Mouse (Mus musculus) forebrain, embryonic 11.5 days (tissue): ENCODE data around the gene Arhgap10. TPM values are rescaled to one million over a fixed set of nuclear protein-coding genes. Genes with fewer than 3 reads are reported as not detected.

Source experiments
- ATAC-seq: fragments of 200-750 bp; cut with Nextera tagmentation; replicated peaks from 2 replicates; pipeline ENCODE4 v1.8.0; 2017; ENCODE audit warnings: moderate TSS enrichment; ENCODE audit not compliant: low FRiP score
- DNase-seq: peaks from one replicate; pipeline ENCODE4 v3.0.0-alpha.2; 2017; ENCODE audit warnings: low spot score
- H3K27ac ChIP-seq: fragments of 300-500 bp; sonication (generic); 2 replicates; pipeline ENCODE4 v1.5.1; 2014; ENCODE audit warnings: low read depth, low read length
- H3K27me3 ChIP-seq: fragments of 300-500 bp; sonication (generic); 2 replicates; pipeline ENCODE4 v1.6.1; 2014; ENCODE audit warnings: mild to moderate bottlenecking, low read length, mixed read lengths; ENCODE audit not compliant: control insufficient read depth, insufficient read depth
- H3K36me3 ChIP-seq: fragments of 300-500 bp; sonication (generic); 2 replicates; pipeline ENCODE4 v1.6.1; 2014; ENCODE audit warnings: mild to moderate bottlenecking, low read length, moderate library complexity, mixed read lengths; ENCODE audit not compliant: control insufficient read depth, insufficient read depth
- H3K4me1 ChIP-seq: fragments of 300-500 bp; sonication (generic); replicated peaks from 2 replicates; pipeline ENCODE4 v1.6.1; 2014; ENCODE audit warnings: low read length, mixed read lengths; ENCODE audit not compliant: control insufficient read depth, insufficient read depth
- H3K4me2 ChIP-seq: fragments of 300-500 bp; sonication (generic); 2 replicates; pipeline ENCODE4 v1.6.1; 2014; ENCODE audit warnings: low read depth, mild to moderate bottlenecking, low read length, moderate library complexity, mixed read lengths; ENCODE audit not compliant: severe bottlenecking
- H3K4me3 ChIP-seq: fragments of 300-500 bp; sonication (generic); 2 replicates; pipeline ENCODE4 v1.5.1; 2014; ENCODE audit warnings: low read depth, low read length
- H3K9ac ChIP-seq: fragments of 300-500 bp; sonication (generic); 2 replicates; pipeline ENCODE4 v1.6.1; 2014; ENCODE audit warnings: low read length
- H3K9me3 ChIP-seq: fragments of 300-500 bp; sonication (generic); 2 replicates; pipeline ENCODE4 v1.6.1; 2016; ENCODE audit warnings: low read length, mixed read lengths; ENCODE audit not compliant: control insufficient read depth
- WGBS: fragments of 180-500 bp; shearing (Covaris S2); extraction: QIAGEN DNeasy Blood & Tissue Kit; methylation state at CpG from one replicate; pipeline ENCODE4 v1.1.7; 2014; 5-methylcytosine and 5-hydroxymethylcytosine counted together
- polyA plus RNA-seq: library from polyadenylated mRNA; unstranded; fragments of >200 nt; fragmentation: Nextera tagmentation; extraction: Ambion mirVana; gene quantifications from 2 replicates; pipeline ENCODE4 v1.2.1, GENCODE M21; 2014

Arhgap10 gene
- polyA plus RNA-seq, 1 experiment from 2014 or later: 15.4 TPM

GRCm38 (mm10) chr8:77406444-77406843, 111.3 kb downstream of the Arhgap10 start:
- no peak for DNase-seq
- no peaks in the 10 kb centered on the region for H3K9me3 ChIP-seq
- no peak overlapping the region for H3K4me2 ChIP-seq
- no peak for ATAC-seq
- no peak overlapping the region for H3K27ac ChIP-seq
- WGBS: 27% methylated on average over 5 of the region's 5 CpGs
- H3K4me3 ChIP-seq: no peak overlapping the region
- H3K4me1 ChIP-seq: no peaks in the 10 kb centered on the region
- no peak overlapping the region for H3K9ac ChIP-seq
- no peaks in the 10 kb centered on the region; the same call in 1 of the 2 replicates for H3K36me3 ChIP-seq
- no peaks in the 10 kb centered on the region for H3K27me3 ChIP-seq

GRCm38 (mm10) chr8:77404017-77404416, 113.7 kb downstream of the Arhgap10 start:
- DNase-seq: no peak
- Histone ChIP-seq H3K9me3 (no peaks in the 10 kb centered on the region), H3K36me3 (no peaks in the 10 kb centered on the region), H3K4me2 (no peak overlapping the region), H3K27me3 (no peaks in the 10 kb centered on the region), H3K27ac (no peak overlapping the region), H3K9ac (no peak overlapping the region), H3K4me1 (no peaks in the 10 kb centered on the region), H3K4me3 (no peak overlapping the region)
- 81% methylated on average over 6 of the region's 6 CpGs for WGBS
- ATAC-seq: no peak

- no peak overlapping the region for H3K27ac ChIP-seq
These were observed 115.8 kb downstream of the Arhgap10 start for GRCm38 (mm10) chr8:77401934-77402333.

GRCm38 (mm10) chr8:77401140-77401539, 116.6 kb downstream of the Arhgap10 start:
- Histone ChIP-seq H3K9ac (no peak overlapping the region), H3K27me3 (no peaks in the 10 kb centered on the region), H3K27ac (no peak overlapping the region), H3K4me3 (no peak overlapping the region), H3K4me1 (no peaks in the 10 kb centered on the region), H3K4me2 (no peak overlapping the region), H3K9me3 (peaks cover 5% of the 10 kb centered on the region; the same call in 1 of the 2 replicates), H3K36me3 (no peaks in the 10 kb centered on the region)
- ATAC-seq (no peak), DNase-seq (no peak)
- WGBS: 93% methylated on average over 5 of the region's 5 CpGs

More at GRCm38 (mm10) chr8:77401934-77402333, 115.8 kb downstream of the Arhgap10 start:
- H3K4me1 ChIP-seq: no peaks in the 10 kb centered on the region
- ATAC-seq (no peak), DNase-seq (no peak)
- H3K36me3 ChIP-seq: no peaks in the 10 kb centered on the region
- peaks cover 1% of the 10 kb centered on the region; the same call in 1 of the 2 replicates for H3K9me3 ChIP-seq
- no peaks in the 10 kb centered on the region for H3K27me3 ChIP-seq
- no peak overlapping the region for H3K4me3 ChIP-seq
- H3K9ac ChIP-seq: no peak overlapping the region
- H3K4me2 ChIP-seq: no peak overlapping the region
- WGBS: 96% methylated on average over 3 of the region's 3 CpGs

GRCm38 (mm10) chr8:77384080-77384479, 133.7 kb downstream of the Arhgap10 start:
- ATAC-seq (no peak), DNase-seq (no peak)
- no peak overlapping the region for H3K9ac ChIP-seq
- no peaks in the 10 kb centered on the region for H3K9me3 ChIP-seq
- no peaks in the 10 kb centered on the region for H3K36me3 ChIP-seq
- no peak overlapping the region for H3K4me2 ChIP-seq
- H3K4me3 ChIP-seq: no peak overlapping the region
- 95% methylated on average over 6 of the region's 6 CpGs for WGBS
- no peaks in the 10 kb centered on the region for H3K4me1 ChIP-seq
- H3K27me3 ChIP-seq: no peaks in the 10 kb centered on the region
- H3K27ac ChIP-seq: no peak overlapping the region

- Histone ChIP-seq H3K27ac (no peak overlapping the region), H3K4me2 (no peak overlapping the region), H3K9me3 (no peaks in the 10 kb centered on the region), H3K9ac (no peak overlapping the region), H3K4me1 (no peaks in the 10 kb centered on the region), H3K36me3 (no peaks in the 10 kb centered on the region), H3K27me3 (no peaks in the 10 kb centered on the region), H3K4me3 (no peak overlapping the region)
- no peak for ATAC-seq
- DNase-seq: no peak
- WGBS: 92% methylated on average over 8 of the region's 8 CpGs
These were observed 134.1 kb downstream of the Arhgap10 start for GRCm38 (mm10) chr8:77383671-77384070.

- Histone ChIP-seq H3K36me3 (no peaks in the 10 kb centered on the region), H3K27ac (no peak overlapping the region), H3K9me3 (no peaks in the 10 kb centered on the region), H3K27me3 (no peaks in the 10 kb centered on the region), H3K4me1 (no peaks in the 10 kb centered on the region), H3K4me2 (no peak overlapping the region), H3K4me3 (no peak overlapping the region), H3K9ac (no peak overlapping the region)
- ATAC-seq: no peak
- DNase-seq: no peak
- WGBS: 73% methylated on average over 6 of the region's 6 CpGs
These were observed 136.9 kb downstream of the Arhgap10 start for GRCm38 (mm10) chr8:77380844-77381243.

GRCm38 (mm10) chr8:77379300-77379699, 138.5 kb downstream of the Arhgap10 start:
- Histone ChIP-seq H3K36me3 (no peaks in the 10 kb centered on the region), H3K4me1 (no peaks in the 10 kb centered on the region), H3K4me2 (no peak overlapping the region), H3K9me3 (no peaks in the 10 kb centered on the region), H3K27me3 (no peaks in the 10 kb centered on the region), H3K4me3 (no peak overlapping the region), H3K9ac (no peak overlapping the region), H3K27ac (no peak overlapping the region)
- WGBS: 55% methylated on average over 11 of the region's 11 CpGs
- DNase-seq (peak; percentile 75), ATAC-seq (peak; percentile 53; the same call in 1 of the 2 replicates)

GRCm38 (mm10) chr8:77376451-77376853, 141.3 kb downstream of the Arhgap10 start:
- DNase-seq (peak; percentile 66), ATAC-seq (peak; percentile 37; the same call in 1 of the 2 replicates)
- Histone ChIP-seq H3K27ac (no peak overlapping the region), H3K4me1 (no peaks in the 10 kb centered on the region), H3K4me3 (no peak overlapping the region), H3K36me3 (no peaks in the 10 kb centered on the region), H3K9ac (no peak overlapping the region), H3K4me2 (no peak overlapping the region), H3K9me3 (no peaks in the 10 kb centered on the region), H3K27me3 (no peaks in the 10 kb centered on the region)
- WGBS: 43% methylated on average over 5 of the region's 5 CpGs
